Mouse (Mus musculus): ENCODE results near the gene Lrrc58. TPM values are rescaled to one million over a fixed set of nuclear protein-coding genes. Genes with fewer than 3 reads are reported as not detected.

Gene Lrrc58
- 22.7 TPM for polyA plus RNA-seq (2017; shearing (Covaris generic))

GRCm38 (mm10) chr16:37867791-37868505, at the start of gene Lrrc58:
TSS of gene Lrrc58 (plus strand) at chr16:37868389.

GRCm38 (mm10) chr16:37861029-37861428, 7.2 kb upstream of the Lrrc58 start, which contains the start of gene Gm36028:
TSS of gene Gm36028 (minus strand) at chr16:37861146.

GRCm38 (mm10) chr16:37916138-37916817, 48.1 kb downstream of the Lrrc58 start, which contains the start of gene Gpr156:
TSS of gene Gpr156 (plus strand) at chr16:37916496.

Other genes starting within 250 kb of the Lrrc58 start
- 66.8 TPM for gene Ndufb4, start 213.9 kb upstream of the Lrrc58 start, polyA plus RNA-seq (2017; shearing (Covaris generic))
- 0.06 TPM for gene Fstl1, start 91.5 kb upstream of the Lrrc58 start, polyA plus RNA-seq (2017; shearing (Covaris generic))
- gene Gm36028, start 7.2 kb upstream of the Lrrc58 start, polyA plus RNA-seq (2017; shearing (Covaris generic)) = not detected
- not detected for gene Gpr156, start 48.1 kb downstream of the Lrrc58 start, polyA plus RNA-seq (2017; shearing (Covaris generic))
- 65.8 TPM for gene Gsk3b, start 220.6 kb downstream of the Lrrc58 start, polyA plus RNA-seq (2017; shearing (Covaris generic))

All from CD4-positive, CD25-positive, alpha-beta regulatory T cell (primary cell).